Mouse (Mus musculus) intestine, embryonic 16.5 days (tissue): Measurements from ENCODE around the gene Rnf157. TPM values are rescaled to one million over a fixed set of nuclear protein-coding genes. Genes with fewer than 3 reads are reported as not detected.

Experiments
- ATAC-seq: fragments of 200-750 bp; cut with Nextera tagmentation; 2 replicates; pipeline ENCODE4 v1.8.0; 2017; ENCODE audit warnings: moderate TSS enrichment, moderate library complexity
- H3K27ac ChIP-seq: fragments of 300-500 bp; sonication (generic); 2 replicates; pipeline ENCODE4 v1.5.1; 2014; ENCODE audit warnings: mild to moderate bottlenecking, low read length
- H3K27me3 ChIP-seq: fragments of 300-500 bp; sonication (generic); replicated peaks from 2 replicates; pipeline ENCODE4 v1.6.1; 2014; ENCODE audit warnings: low read length, control low read depth, mixed read lengths; ENCODE audit not compliant: control insufficient read depth, insufficient read depth
- H3K36me3 ChIP-seq: fragments of 300-500 bp; sonication (generic); 2 replicates; pipeline ENCODE4 v1.6.1; 2014; ENCODE audit warnings: low read length, control low read depth; ENCODE audit not compliant: control insufficient read depth, insufficient read depth
- H3K4me1 ChIP-seq: fragments of 300-500 bp; sonication (generic); 2 replicates; pipeline ENCODE4 v1.6.1; 2014; ENCODE audit warnings: low read length, control low read depth, mixed read lengths; ENCODE audit not compliant: control insufficient read depth, insufficient read depth
- H3K4me2 ChIP-seq: fragments of 300-500 bp; sonication (generic); 2 replicates; pipeline ENCODE4 v1.6.1; 2014; ENCODE audit warnings: low read depth, low read length, control low read depth
- H3K4me3 ChIP-seq: fragments of 300-500 bp; sonication (generic); 2 replicates; pipeline ENCODE4 v1.5.1; 2014; ENCODE audit warnings: mild to moderate bottlenecking, low read length
- H3K9ac ChIP-seq: fragments of 300-500 bp; sonication (generic); 2 replicates; pipeline ENCODE4 v1.6.1; 2014; ENCODE audit warnings: low read depth, low read length
- H3K9me3 ChIP-seq: fragments of 300-500 bp; sonication (generic); 2 replicates; pipeline ENCODE4 v1.6.1; 2016; ENCODE audit warnings: low read length, control low read depth; ENCODE audit not compliant: control insufficient read depth
- whole genome bisulfite sequencing: fragments of 180-500 bp; shearing (Covaris S2); extraction: QIAGEN DNeasy Blood & Tissue Kit; methylation state at CpG from one replicate; pipeline ENCODE4 v1.1.7; 2014; 5-methylcytosine and 5-hydroxymethylcytosine counted together
- polyA plus RNA-seq: library from polyadenylated mRNA; unstranded; fragments of >200 nt; fragmentation: Nextera tagmentation; extraction: Ambion mirVana; gene quantifications from 2 replicates; pipeline ENCODE4 v1.2.1, GENCODE M21; 2015

The Rnf157 gene
- polyA plus RNA-seq, 1 experiment from 2014 or later = 5.2 TPM

- Histone ChIP-seq H3K9me3 (no peaks in the 10 kb centered on the region), H3K36me3 (no peaks in the 10 kb centered on the region), H3K4me2 (no peak overlapping the region), H3K4me3 (no peak overlapping the region), H3K27ac (no peak overlapping the region), H3K4me1 (peaks cover 11% of the 10 kb centered on the region), H3K9ac (no peak overlapping the region), H3K27me3 (no peaks in the 10 kb centered on the region)
- WGBS = 93% methylated on average over 3 of the region's 3 CpGs
- no peak for ATAC-seq
These were observed 3.8 kb downstream of the Rnf157 start for GRCm38 (mm10) chr11:116409008-116409407.

DNA sequence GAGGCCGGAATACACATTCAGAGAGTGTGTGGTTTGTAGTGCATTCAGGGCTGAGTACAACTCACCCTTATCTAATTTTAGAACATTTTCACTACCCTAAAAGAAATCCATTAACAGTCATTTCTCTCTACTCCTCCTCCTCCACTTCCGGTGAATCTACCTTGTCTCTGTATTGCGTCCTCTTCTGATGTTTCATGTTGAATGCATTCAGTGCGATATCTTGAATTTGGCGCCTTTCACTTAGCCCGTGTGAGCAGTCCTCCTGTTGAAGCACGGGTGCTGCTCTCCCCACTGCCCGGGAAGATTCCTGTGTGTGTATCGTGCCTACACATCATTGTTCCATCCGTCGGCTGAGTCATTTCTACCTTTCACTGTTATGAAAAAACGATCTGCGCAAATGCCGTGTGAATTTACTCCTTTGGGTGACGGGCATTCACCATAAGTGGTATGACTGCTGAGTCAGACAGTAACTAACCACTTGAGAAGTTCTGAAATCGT is 6.6 kb downstream of the Rnf157 start:
- Histone ChIP-seq H3K27me3 (no peaks in the 10 kb centered on the region), H3K4me3 (no peak overlapping the region), H3K4me2 (no peak overlapping the region), H3K27ac (no peak overlapping the region), H3K9me3 (no peaks in the 10 kb centered on the region), H3K4me1 (peaks cover 4% of the 10 kb centered on the region; the same call in 1 of the 2 replicates), H3K36me3 (0 out of 2 replicates have a peak, but pooled peaks cover 4% of the 10 kb centered on the region), H3K9ac (no peak overlapping the region)
- WGBS = 88% methylated on average over 16 of the region's 16 CpGs
- no peak for ATAC-seq

DNA sequence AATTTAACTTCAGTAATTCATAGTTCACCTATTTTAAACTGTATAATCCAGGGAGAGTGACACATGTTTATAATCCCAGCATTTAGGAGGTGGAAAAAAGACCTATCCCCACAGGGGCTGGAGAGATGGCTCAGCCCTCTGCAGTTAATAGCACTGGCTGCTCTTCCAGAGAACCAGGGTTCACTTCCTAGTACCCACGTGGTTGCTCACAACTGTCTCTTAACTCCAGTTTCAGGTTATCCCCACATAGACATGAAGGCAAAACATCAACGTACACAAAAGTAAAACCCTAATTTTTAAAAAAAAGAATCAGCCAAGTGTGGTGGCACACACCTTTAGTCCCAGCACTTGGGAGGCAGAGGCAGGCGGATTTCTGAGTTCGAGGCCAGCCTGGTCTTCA is 7.2 kb downstream of the Rnf157 start:
- no peak for ATAC-seq
- 86% methylated on average over 4 of the region's 4 CpGs for WGBS

GRCm38 (mm10) chr11:116400560-116400959 is 12.3 kb downstream of the Rnf157 start:
- H3K27ac ChIP-seq = peak overlapping the region; percentile 28
- peaks cover 7% of the 10 kb centered on the region for H3K4me1 ChIP-seq
- H3K27me3 ChIP-seq = no peaks in the 10 kb centered on the region
- no peak for ATAC-seq
- WGBS = 17% methylated on average over 4 of the region's 4 CpGs
- no peaks in the 10 kb centered on the region for H3K9me3 ChIP-seq
- H3K36me3 ChIP-seq = 0 out of 2 replicates have a peak, but pooled peaks cover 4% of the 10 kb centered on the region
- H3K4me2 ChIP-seq = no peak overlapping the region
- H3K9ac ChIP-seq = no peak overlapping the region
- no peak overlapping the region for H3K4me3 ChIP-seq

More for the DNA sequence above, 7.2 kb downstream of the Rnf157 start:
- Histone ChIP-seq H3K27me3 (no peaks in the 10 kb centered on the region), H3K9me3 (no peaks in the 10 kb centered on the region), H3K4me1 (peaks cover 3% of the 10 kb centered on the region), H3K4me3 (no peak overlapping the region), H3K4me2 (no peak overlapping the region), H3K36me3 (0 out of 2 replicates have a peak, but pooled peaks cover 4% of the 10 kb centered on the region), H3K9ac (no peak overlapping the region), H3K27ac (no peak overlapping the region)

- Histone ChIP-seq H3K4me1 (peaks cover 7% of the 10 kb centered on the region), H3K27ac (0 out of 2 replicates have a peak overlapping the region, but pooled peaks have one; percentile 21), H3K36me3 (0 out of 2 replicates have a peak, but pooled peaks cover 2% of the 10 kb centered on the region), H3K4me3 (no peak overlapping the region), H3K27me3 (no peaks in the 10 kb centered on the region), H3K9ac (no peak overlapping the region), H3K9me3 (no peaks in the 10 kb centered on the region), H3K4me2 (no peak overlapping the region)
- ATAC-seq = no peak
- 78% methylated on average over 11 of the region's 11 CpGs for WGBS
These were observed 14.5 kb downstream of the Rnf157 start for GRCm38 (mm10) chr11:116398348-116398677.

GRCm38 (mm10) chr11:116397517-116398347 is 15.1 kb downstream of the Rnf157 start:
- 59% methylated on average over 8 of the region's 8 CpGs for WGBS
- Histone ChIP-seq H3K4me2 (no peak overlapping the region), H3K4me1 (peaks cover 7% of the 10 kb centered on the region), H3K27me3 (no peaks in the 10 kb centered on the region), H3K9me3 (no peaks in the 10 kb centered on the region), H3K36me3 (no peaks in the 10 kb centered on the region), H3K9ac (no peak overlapping the region), H3K27ac (0 out of 2 replicates have a peak overlapping the region, but pooled peaks have one; percentile 21), H3K4me3 (no peak overlapping the region)
- no peak for ATAC-seq

- H3K27me3 ChIP-seq = no peaks in the 10 kb centered on the region
- no peak overlapping the region for H3K27ac ChIP-seq
- no peak overlapping the region for H3K9ac ChIP-seq
- no peak overlapping the region for H3K4me2 ChIP-seq
- no peak for ATAC-seq
- peaks cover 7% of the 10 kb centered on the region for H3K4me1 ChIP-seq
- 88% methylated on average over 3 of the region's 3 CpGs for WGBS
- no peaks in the 10 kb centered on the region for H3K36me3 ChIP-seq
- H3K9me3 ChIP-seq = no peaks in the 10 kb centered on the region
- no peak overlapping the region for H3K4me3 ChIP-seq
These were observed 15.9 kb downstream of the Rnf157 start for GRCm38 (mm10) chr11:116396934-116397330.

- Histone ChIP-seq H3K27ac (no peak overlapping the region), H3K36me3 (no peaks in the 10 kb centered on the region), H3K9me3 (no peaks in the 10 kb centered on the region), H3K4me3 (no peak overlapping the region), H3K27me3 (no peaks in the 10 kb centered on the region), H3K4me2 (no peak overlapping the region), H3K9ac (no peak overlapping the region), H3K4me1 (peaks cover 7% of the 10 kb centered on the region)
- no peak for ATAC-seq
- 87% methylated on average over 11 of the region's 11 CpGs for WGBS
These were observed 16.4 kb downstream of the Rnf157 start for GRCm38 (mm10) chr11:116396276-116396933.

GRCm38 (mm10) chr11:116394769-116395168 is 18.1 kb downstream of the Rnf157 start:
- Histone ChIP-seq H3K27me3 (no peaks in the 10 kb centered on the region), H3K9me3 (no peaks in the 10 kb centered on the region), H3K36me3 (no peaks in the 10 kb centered on the region), H3K27ac (no peak overlapping the region), H3K9ac (peak overlapping the region; percentile 17; the same call in 1 of the 2 replicates), H3K4me3 (no peak overlapping the region), H3K4me2 (no peak overlapping the region), H3K4me1 (no peaks in the 10 kb centered on the region)
- 79% methylated on average over 4 of the region's 4 CpGs for WGBS
- ATAC-seq = 0 out of 2 replicates have a peak, but pooled peaks have one; percentile 21
